Mouse (Mus musculus): ENCODE results near the gene Ccdc117.
"Not testable (repeated sequence)": the region's sequence is repeated elsewhere in the genome, so short reads cannot be mapped to it uniquely, and the experiment has no call there.

The Ccdc117 gene

DNA sequence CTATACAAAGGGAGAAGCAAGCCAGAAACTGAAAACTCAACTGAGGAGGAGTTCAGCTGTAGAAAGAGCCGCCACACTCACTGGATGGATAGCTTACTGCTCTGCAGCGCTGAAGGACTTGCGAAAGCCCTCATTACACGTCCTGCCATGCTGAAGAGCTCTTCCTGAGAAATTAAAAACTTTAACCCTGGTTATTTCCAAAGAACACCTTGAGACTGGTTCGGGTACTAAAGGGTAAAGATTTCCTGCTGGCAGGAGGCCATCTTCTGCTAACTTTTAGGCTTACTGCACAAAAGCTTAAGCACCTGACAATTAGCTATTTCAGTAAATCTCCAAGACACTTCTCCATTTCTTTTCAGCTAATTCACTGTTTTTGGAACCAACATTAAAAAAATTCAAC is 11.8 kb downstream of the Ccdc117 start:
- peak; percentile 70 for DNase-seq

DNA sequence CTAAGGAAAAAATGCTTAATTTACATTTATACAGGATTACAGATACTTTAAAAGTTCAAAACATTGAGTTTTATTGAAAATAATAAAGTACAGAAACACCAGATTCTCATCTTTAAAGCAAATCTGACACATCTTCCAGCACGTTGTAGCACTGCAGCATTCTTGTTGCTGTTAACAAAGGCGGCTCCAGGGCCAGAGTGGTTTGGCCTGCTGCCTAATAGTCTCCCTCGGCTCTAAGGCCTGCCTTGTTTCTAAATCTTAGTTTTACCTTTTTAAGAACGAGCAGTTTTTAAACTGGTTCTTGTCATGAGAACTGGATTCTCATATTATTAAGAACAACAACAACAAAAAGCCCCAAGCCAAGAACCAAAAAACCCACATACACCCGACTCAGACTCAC is 13.1 kb downstream of the Ccdc117 start:
- no peak for DNase-seq

DNA sequence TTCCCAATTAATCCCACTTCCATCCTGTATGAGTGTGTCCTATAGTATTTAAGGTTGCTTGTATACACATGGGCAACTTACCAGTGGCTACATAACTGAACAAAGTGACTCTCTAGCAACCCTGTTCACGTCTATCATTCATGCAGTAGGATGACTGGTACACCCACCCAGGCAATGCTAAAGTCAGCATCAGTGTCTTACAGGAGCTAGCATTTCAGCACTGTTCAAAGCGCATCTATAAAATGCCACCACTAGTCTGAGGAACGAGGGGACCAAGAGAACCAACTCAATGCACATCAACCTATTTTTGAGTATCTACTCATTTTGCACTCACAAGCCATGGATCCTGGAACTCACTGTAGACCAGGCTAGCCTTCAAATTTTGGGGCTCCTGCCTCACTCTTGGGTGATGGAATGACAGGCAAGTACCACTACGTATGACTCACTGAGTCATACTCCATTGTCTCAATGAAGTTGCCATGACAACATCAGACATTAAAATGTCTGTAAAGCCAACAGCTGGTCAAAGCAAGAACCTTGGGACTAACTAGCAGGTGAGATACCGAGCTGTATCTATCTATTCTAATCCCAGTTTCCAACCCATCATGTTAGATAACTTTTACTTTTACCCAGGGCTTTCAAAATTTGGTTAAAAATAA is 14.0 kb downstream of the Ccdc117 start:
- DNase-seq, result no peak

DNA sequence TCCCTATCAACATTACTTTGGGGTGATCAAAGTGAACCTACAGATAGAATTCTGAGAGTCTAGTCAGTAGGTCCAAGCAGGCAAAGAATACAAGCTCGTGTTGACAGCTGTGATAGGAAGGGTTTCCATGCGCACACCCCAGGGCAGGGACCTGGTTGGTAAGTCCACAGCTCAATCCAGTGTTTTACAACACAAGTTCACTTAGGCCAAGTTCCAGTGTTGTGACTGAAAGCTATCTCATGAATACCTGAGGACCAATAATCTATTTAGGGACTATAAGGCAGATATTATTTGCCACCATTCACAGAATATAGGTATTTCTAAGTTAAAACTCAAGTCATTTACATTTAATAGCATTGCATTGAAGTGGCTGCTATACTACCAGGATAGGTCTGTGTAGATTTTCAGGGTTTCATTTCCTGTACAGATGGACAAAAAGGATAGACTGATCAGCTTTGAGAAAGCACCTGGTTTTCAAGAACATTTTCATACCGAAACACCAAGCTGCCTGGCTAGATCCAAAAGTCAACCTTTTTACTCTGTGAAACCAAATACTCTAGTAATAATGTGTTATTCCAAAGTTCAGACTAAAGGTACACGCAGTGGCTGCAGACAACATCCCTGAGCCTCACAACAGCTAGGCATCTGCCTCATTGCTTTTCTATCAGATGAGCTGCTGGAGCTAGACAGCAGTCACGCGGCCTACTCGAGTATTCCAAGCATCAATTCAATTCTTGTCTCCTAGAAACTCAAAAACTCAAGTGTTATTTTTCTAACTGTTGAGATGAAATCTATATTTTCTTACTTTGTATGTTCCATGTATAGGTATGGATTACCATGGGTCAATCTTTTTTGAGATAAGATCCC is 15.2 kb downstream of the Ccdc117 start:
- DNase-seq, result no peak

DNA sequence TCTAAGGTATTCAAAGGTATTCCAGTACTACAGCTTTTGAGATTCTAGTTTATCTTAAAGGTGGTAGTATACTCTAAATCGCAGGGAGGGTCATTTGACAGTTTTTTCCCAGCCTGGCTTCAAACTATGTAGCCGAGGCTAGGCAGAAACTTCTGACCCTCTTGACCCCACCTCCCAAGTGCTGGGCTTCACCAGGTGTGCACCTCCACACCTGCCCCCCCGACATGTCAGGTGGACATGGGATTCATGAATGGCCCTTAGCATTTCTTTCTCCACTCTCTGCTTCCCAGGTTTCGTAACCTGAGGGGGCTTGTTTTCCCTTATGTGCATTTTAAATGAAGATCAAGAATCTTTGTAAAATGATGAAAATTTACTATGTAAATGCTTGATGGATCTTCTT is 16.6 kb downstream of the Ccdc117 start:
- no peak for DNase-seq

DNA sequence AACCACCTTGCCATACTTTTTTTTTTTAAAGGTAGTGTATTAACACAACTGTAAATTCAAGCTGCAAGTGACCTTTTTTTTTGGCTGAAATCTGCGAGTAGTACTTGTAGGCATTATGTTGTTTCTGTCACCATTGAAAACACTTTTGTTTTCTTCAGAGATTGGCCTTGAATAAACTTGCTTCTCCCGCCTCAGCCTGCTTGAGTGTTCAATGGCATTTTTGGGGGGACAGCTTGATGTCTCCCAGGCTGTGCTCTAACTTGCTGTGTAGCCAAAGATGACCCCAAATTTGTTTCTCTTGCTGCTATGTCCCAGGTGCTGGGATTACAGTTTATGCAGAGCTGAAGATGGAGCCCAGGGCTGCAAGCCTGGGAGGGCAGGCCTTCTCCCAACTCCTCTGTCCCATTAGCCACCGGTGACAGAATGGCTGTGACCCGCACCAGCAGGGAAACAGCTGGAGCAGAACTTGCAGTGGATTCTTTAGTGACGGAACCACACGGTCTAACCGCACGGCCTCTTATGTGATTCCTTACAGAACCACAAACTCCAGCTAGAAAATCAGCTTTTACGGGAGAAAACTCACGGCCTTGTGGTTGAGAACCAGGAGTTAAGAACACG is 19.1 kb downstream of the Ccdc117 start:
- no peak for DNase-seq

DNA sequence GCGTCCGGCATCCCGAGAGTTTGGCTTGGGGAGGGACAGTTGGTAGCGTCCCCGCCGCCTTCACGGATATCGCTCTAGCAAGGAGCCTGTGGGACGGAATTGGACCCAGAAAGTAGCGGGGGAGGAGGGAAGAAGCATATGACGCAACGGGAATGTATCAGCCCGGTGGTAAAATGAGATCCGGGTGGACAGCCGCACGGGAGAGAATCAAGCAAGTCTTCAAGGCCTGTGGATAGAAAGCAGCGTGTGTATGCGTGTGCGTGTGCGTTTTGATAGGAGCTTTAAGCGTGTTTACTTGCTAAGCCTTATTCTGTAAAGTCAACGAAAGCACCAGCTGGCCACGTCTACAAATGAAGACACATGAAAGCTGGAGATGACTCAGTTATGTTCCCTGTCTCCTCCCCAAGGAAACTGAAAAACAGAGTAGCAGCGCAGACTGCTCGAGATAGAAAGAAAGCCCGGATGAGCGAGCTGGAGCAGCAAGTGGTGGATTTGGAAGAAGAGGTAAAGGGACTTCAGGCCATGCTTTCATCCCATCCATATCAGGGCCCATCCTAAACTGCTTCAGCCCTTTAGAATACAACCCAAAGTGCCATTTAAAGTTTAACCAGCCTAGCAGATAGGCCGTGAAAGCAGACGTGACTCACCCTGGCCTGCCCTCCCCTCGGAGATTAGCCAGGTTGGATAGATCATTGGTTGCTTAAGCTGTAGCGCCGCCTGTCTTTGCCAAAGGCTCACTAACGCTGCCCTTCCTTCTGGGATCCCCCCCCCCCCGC is 20.3 kb downstream of the Ccdc117 start:
- peak; percentile 90 for DNase-seq

DNA sequence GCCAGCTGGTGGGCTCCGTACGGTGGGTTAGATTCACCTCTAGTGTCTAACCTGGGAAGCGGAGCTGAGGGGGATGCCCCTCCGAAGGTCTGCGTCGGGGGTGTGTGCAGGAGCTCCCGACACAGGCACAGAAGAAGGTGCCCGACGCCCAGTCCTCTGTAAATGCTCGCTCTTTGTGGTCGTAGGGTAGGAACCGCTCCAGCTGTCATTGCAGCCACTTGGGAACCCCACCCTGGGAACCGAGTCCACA is 20.8 kb downstream of the Ccdc117 start:
- DNase-seq, result no peak

DNA sequence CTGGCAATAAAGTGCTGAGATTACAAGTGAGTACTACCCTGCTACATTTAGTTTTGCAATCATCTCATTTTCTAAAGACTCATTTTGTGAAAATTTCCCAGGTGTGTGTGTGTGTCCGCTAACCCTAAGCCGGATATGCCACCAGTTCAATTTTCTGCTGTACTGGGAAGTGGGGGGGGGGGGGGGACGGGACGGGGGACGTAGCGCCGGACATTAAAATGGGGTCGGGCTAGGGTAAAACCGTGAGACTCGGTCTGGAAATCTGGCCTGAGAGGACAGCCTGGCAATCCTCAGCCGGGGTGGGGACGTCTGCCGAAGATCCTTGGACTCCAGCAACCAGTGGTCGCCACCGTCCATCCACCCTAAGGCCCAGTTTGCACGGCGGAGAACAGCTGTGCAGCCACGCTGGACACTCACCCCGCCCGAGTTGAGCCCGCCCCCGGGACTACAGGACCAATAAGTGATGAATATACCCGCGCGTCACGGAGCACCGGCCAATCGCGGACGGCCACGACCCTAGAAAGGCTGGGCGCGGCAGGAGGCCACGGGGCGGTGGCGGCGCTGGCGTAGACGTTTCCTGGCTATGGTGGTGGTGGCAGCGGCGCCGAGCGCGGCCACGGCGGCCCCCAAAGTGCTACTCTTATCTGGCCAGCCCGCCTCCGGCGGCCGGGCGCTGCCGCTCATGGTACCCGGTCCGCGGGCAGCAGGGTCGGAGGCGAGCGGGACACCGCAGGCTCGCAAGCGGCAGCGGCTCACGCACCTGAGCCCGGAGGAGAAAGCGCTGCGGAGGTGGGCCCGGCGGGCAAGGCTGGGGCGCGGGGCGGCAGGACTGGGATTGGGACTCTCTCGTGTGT is 21.3 kb downstream of the Ccdc117 start, which contains the start of gene Xbp1:
Gene Xbp1 (plus strand): TSS at position 248 of the 854 bp plus-strand sequence.
- DNase-seq, result peak; percentile 99

DNA sequence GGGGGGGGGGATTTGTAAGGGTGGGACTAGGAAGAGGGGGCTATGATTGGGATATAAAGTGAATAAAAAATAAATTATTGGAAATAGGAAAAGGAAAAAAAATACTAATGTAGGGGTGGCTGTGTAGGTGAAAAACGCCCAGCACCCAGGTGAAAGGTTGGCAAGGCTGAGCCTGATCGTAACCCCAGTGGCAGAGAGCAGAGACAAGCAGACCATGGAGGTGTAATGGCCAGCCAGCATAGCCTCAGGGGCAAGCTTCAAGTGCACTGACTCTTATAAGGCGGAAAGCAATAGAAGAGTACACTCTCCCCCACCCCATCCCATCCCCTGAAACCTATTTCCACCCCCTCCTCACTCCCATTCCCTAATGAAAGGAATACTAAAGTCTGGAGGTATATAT is 22.3 kb downstream of the Ccdc117 start:
- no peak for DNase-seq

DNA sequence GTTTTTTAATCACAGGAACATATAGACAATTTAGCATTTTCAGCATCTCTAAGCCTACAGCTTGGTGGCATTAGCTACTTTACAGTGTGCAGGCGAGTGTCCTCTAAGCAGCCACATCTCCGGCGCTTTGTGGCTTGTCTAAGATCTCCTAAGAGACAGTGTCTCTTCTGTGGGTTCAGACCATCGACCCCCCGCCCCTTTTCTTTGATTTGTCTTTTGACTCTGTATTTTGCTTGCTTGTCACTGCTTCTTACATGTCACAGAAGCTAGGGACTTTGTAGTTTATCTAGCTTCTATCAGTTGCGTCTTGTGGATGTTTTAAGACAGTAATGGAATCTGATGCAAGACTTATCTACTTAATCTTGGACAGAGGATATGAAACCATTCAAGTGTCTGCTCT is 24.6 kb downstream of the Ccdc117 start:
- no peak for DNase-seq

DNA sequence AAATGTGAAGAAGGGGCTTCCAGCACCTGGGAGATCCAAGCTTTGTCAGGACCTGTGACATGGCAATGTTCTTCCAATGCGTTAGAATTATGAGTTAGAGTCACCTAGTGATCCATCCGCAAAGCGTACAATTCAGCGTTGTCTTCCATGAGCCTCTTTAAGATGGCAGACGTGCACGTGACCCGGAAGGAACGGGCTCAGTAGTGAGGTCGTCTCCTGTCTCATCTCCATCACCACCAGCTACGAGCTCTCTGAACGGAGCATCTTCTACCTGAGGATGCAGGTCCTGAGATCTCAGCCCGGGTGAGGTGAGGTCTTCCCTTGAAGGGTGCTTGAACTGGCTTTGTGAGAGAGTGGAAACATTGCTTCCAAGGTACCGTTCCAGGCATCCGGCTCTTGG is 25.4 kb downstream of the Ccdc117 start:
- no peak for DNase-seq

DNA sequence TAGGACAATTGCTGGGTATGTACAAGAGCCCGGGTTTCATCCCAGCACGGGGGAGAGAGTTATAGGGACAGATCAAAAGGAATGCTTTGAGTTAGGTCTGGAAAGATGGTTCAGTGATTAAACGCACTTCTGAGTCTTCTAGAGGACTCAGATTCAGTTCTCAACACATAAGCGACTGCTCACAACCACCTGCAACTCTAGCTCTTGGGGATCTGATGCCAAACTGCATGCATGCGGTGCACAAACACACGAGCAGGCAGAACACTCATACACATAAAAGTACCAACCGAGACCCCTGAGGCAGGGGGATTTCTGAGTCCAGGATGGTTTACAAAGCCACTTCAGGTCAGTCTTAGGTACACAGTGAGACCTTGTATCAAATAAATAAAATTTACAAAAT is 25.8 kb downstream of the Ccdc117 start:
- DNase-seq, result no peak

DNA sequence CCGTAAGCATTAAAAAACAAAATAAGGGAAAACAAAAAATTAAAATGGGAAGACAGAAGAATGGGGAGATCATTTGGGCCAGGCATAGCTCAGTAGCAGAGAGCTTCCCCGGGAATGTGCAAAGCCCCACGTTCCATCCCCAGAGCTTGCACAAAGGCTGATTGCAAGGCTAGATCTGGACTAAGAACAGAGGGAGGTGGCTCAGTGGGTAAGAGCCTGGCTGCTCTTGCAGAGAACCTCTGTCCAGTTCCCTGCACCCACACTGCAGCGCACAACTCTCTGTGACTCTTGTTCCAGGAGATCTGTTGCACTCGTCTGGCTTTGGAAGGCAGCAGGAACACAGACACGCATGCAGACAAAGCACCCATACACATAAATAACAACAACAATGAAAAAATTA is 26.3 kb downstream of the Ccdc117 start:
- no peak for DNase-seq

DNA sequence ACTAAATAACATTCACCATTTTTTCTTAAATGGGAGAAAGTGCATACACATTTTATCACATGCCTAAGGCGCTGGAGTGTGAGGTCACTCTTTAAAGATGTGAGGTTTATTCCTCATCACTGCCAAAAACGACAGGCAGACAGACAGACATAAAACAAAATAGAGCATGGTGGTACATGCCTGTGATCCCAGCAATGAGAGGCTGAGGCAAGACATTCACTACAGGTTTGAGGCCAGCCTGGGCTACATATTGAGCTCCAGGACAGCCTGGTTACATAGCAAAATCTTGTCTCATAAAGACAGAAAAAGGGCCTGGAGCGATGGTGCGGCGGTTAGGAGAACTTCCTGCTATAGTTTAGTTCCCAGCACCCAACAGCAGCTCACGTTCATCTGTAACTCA is 26.8 kb downstream of the Ccdc117 start:
- no peak for DNase-seq

DNA sequence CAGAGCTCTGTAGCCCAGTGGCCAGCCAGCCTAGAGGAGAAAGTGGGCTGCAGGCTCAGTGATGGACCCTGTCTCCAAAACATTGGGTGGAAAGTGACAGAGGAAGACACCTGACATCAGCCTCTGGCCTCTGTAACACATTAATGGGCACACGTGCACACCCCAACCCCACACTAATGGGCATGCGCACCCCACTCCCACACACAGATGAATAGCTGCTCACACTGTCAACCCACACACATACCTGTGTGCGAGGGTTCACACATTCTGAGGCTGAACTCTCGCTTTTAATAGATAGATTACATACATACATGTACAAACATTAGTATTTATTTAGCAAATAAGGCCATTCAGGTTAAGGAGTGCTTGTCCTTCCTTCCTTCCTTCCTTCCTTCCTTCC is 27.9 kb downstream of the Ccdc117 start:
- DNase-seq, result no peak

DNA sequence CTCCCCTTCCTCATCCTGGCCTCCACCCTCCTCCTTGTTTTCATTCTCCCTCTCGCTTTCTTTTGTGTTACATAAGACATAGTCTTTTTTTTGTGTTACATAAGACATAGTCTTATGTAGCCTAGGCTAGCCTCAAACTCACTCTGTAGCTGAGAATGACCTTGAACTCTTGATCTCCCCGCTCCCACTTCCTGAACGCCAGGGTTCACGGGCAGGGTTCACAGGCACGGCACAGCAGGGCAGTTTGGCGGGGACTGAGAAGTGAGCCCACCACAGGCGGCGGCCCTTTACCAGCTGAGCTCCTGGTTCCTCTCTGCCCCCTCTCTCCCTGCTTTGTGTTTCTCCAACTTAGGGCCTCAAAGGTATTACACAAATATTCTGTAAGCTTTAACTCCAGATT is 29.0 kb downstream of the Ccdc117 start:
- no peak for DNase-seq

DNA sequence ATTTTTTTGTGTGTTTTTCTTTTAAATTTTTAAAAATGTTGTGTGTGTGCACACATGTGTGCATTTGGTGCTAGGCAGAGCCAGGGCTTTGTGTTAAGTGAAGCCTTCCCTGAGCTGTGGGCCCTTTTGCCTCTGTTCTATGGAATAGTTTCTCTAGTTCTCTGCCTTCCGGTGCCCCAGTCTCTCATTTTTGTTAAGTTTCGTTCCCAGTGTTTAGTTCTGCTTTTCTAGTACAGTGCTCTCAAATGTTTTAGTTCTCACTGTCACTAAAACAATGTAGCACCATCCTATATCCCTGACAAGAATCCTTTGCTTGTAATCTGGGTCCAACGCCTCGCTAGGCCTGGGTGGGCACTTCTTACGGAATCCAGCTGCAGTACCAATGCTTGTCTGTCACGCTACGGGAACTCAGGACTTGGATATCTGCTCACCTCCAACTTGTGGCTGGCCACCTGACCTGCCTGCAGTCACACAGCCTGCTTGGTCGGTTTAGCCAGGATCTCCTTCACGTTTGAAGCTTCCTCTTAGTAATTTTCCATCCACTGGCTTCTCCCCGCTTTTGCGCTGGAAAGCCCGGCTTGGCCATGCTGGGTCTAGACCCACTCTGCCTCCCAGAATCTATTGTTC is 29.8 kb downstream of the Ccdc117 start:
- peak; percentile 54 for DNase-seq

DNA sequence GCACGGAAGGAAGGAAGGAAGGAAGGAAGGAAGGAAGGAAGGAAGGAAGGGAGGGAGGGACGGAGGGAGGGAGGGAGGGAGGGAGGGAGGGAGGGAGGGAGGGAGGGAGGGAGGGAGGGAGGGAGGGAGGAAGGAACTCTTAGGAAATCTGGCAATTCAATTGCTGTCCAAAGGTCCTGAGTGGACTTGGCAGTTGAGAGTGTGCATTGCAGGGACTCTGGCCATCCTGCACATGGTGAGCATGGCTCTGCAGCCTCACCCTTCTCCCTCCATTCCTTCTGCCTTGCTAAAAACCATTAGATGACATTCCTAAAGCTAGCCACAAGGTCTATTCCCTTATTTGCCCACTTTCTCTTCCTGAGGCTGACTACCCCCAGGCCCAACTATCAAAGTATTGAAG is 31.3 kb downstream of the Ccdc117 start:
- DNase-seq, result not testable (repeated sequence)

DNA sequence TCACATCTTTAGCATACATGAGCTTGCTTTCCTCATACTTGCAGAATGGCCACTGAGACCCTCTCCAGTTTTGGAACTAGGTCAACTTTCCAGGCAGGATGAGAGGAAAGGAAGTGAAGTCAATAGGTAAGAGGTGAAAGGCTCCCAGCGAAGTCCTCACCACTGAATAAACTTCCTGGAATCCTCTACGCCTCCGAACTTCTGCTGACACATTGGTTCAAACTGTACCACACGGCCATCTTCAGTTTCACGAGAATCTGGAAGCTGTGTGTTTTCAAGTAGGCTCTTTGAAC is 31.9 kb downstream of the Ccdc117 start:
- DNase-seq, result no peak

DNA sequence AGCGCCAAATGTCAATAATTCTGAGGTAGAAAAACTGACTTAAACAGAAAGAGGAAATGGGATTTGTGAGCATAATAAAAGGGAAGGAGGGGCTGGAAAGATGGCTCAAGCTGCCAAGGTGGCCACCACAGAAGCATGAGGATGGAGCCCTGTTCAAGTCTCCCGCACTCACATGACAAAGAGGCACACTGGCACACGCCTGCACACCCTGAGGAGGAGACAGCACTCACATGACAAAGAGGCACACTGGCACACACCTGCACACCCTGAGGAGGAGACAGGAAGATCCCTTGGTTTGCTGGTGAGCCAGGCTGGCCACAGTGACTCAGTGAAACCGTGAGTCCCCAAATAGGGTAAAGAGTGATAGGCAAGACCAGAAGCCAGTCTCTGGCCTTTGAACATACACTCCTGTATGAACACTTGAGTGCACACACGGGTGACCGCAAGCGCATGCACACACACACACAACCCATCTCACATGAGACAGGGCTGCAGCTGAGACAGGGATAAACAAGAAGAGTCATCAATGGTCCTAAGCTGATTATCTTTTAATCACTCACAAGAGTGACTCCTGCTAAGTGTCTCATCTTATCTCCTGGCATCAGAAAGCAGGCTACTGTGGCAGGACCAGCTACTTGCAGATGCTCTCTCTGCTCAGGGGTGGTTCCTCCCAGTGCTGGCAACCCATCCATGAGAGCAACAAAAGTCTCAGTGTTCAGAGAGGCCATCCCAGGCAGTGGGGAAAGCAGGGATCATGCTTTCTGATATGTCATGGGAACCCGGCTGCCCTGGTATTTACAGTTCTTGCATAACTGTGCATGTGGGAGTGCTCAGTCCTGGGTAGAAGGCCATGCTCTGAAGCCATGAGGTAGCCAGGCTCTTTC is 32.5 kb downstream of the Ccdc117 start:
- DNase-seq, result no peak
